Mouse (Mus musculus): ENCODE data around the gene Zmynd11. TPM values are rescaled to one million over a fixed set of nuclear protein-coding genes. Genes with fewer than 3 reads are reported as not detected.

Zmynd11 gene
- polyA plus RNA-seq, 1 experiment from 2014 or later, result 78.1 TPM

GRCm38 (mm10) chr13:9767279-9767678 lies 2.1 kb upstream of the Zmynd11 start:
- DNase-seq (ENCODE audit: low spot score) (no peak), ATAC-seq (no peak)
- TF ChIP-seq EP300 (IDR thresholded peaks at IDR 0.05), result no peak
- no peak for TF ChIP-seq CTCF (IDR thresholded peaks at IDR 0.05)
- H3K36me3 ChIP-seq (ENCODE audit: insufficient read depth, low read length), result no peaks in the 10 kb centered on the region
- H3K9ac ChIP-seq (replicated peaks; ENCODE audit: low read depth), result no peak overlapping the region
- H3K27me3 ChIP-seq (replicated peaks; ENCODE audit: insufficient read depth, low read length), result no peaks in the 10 kb centered on the region
- no peak overlapping the region for H3K27ac ChIP-seq (ENCODE audit: low read length)
- 48% methylated on average over 5 of the region's 5 CpGs for WGBS
- no peaks in the 10 kb centered on the region for H3K9me3 ChIP-seq (ENCODE audit: low read length)
- H3K4me3 ChIP-seq (ENCODE audit: low read depth, low read length), result no peak overlapping the region
- peaks cover 3% of the 10 kb centered on the region; the same call in 1 of the 2 replicates for H3K4me1 ChIP-seq (ENCODE audit: insufficient read depth, low read depth, low read length)
- H3K4me2 ChIP-seq (replicated peaks; ENCODE audit: low read depth, low read length), result no peak overlapping the region

- Histone ChIP-seq H3K4me1 (ENCODE audit: insufficient read depth, low read depth, low read length) (peaks cover 3% of the 10 kb centered on the region; the same call in 1 of the 2 replicates), H3K36me3 (ENCODE audit: insufficient read depth, low read length) (no peaks in the 10 kb centered on the region), H3K27me3 (replicated peaks; ENCODE audit: insufficient read depth, low read length) (no peaks in the 10 kb centered on the region), H3K27ac (ENCODE audit: low read length) (no peak overlapping the region), H3K4me3 (ENCODE audit: low read depth, low read length) (no peak overlapping the region), H3K9ac (replicated peaks; ENCODE audit: low read depth) (no peak overlapping the region), H3K9me3 (ENCODE audit: low read length) (no peaks in the 10 kb centered on the region), H3K4me2 (replicated peaks; ENCODE audit: low read depth, low read length) (no peak overlapping the region)
- no peak for TF ChIP-seq EP300 (IDR thresholded peaks at IDR 0.05)
- TF ChIP-seq CTCF (IDR thresholded peaks at IDR 0.05), result no peak
- 83% methylated on average over 1 of the region's 1 CpGs for WGBS
- DNase-seq (ENCODE audit: low spot score) (no peak), ATAC-seq (no peak)
These were observed 1.4 kb upstream of the Zmynd11 start for GRCm38 (mm10) chr13:9766497-9766896.

GRCm38 (mm10) chr13:9765537-9765851 lies 364 bp upstream of the Zmynd11 start:
- no peak for ATAC-seq
- TF ChIP-seq EP300 (IDR thresholded peaks at IDR 0.05) (no peak), CTCF (IDR thresholded peaks at IDR 0.05) (no peak)
- H3K27ac ChIP-seq (ENCODE audit: low read length), result no peak overlapping the region
- H3K4me3 ChIP-seq (ENCODE audit: low read depth, low read length), result peak overlapping the region; percentile 97
- H3K36me3 ChIP-seq (ENCODE audit: insufficient read depth, low read length), result no peaks in the 10 kb centered on the region
- no peaks in the 10 kb centered on the region for H3K9me3 ChIP-seq (ENCODE audit: low read length)
- WGBS, result 7% methylated on average over 4 of the region's 4 CpGs
- peaks cover 3% of the 10 kb centered on the region; the same call in 1 of the 2 replicates for H3K4me1 ChIP-seq (ENCODE audit: insufficient read depth, low read depth, low read length)
- peak overlapping the region; percentile 76 for H3K4me2 ChIP-seq (replicated peaks; ENCODE audit: low read depth, low read length)
- peak overlapping the region; percentile 99; the same call in 1 of the 2 replicates for H3K9ac ChIP-seq (replicated peaks; ENCODE audit: low read depth)
- peak; percentile 16 for DNase-seq (ENCODE audit: low spot score)
- H3K27me3 ChIP-seq (replicated peaks; ENCODE audit: insufficient read depth, low read length), result no peaks in the 10 kb centered on the region

GRCm38 (mm10) chr13:9763828-9764645 lies 1.1 kb downstream of the Zmynd11 start:
- no peak for TF ChIP-seq EP300 (IDR thresholded peaks at IDR 0.05)
- TF ChIP-seq CTCF (IDR thresholded peaks at IDR 0.05), result no peak; the same call in 1 of the 2 replicates
- WGBS, result under 1% methylated on average over 49 of the region's 111 CpGs

GRCm38 (mm10) chr13:9763100-9763827 lies 1.9 kb downstream of the Zmynd11 start:
- peak overlapping the region; percentile 76 for H3K4me2 ChIP-seq (replicated peaks; ENCODE audit: low read depth, low read length)
- peak; percentile 34 for ATAC-seq
- TF ChIP-seq EP300 (IDR thresholded peaks at IDR 0.05) (no peak), CTCF (IDR thresholded peaks at IDR 0.05) (no peak)
- H3K9ac ChIP-seq (replicated peaks; ENCODE audit: low read depth), result peak overlapping the region; percentile 99
- no peaks in the 10 kb centered on the region for H3K36me3 ChIP-seq (ENCODE audit: insufficient read depth, low read length)
- peak overlapping the region; percentile 97 for H3K4me3 ChIP-seq (ENCODE audit: low read depth, low read length)
- H3K9me3 ChIP-seq (ENCODE audit: low read length), result no peaks in the 10 kb centered on the region
- H3K27me3 ChIP-seq (replicated peaks; ENCODE audit: insufficient read depth, low read length), result no peaks in the 10 kb centered on the region
- DNase-seq (ENCODE audit: low spot score), result peak; percentile 33
- peak overlapping the region; percentile 99 for H3K27ac ChIP-seq (ENCODE audit: low read length)
- WGBS, result 1% methylated on average over 21 of the region's 21 CpGs
- H3K4me1 ChIP-seq (ENCODE audit: insufficient read depth, low read depth, low read length), result peaks cover 11% of the 10 kb centered on the region; the same call in 1 of the 2 replicates

More at GRCm38 (mm10) chr13:9763828-9764645, 1.1 kb downstream of the Zmynd11 start:
- Histone ChIP-seq H3K36me3 (ENCODE audit: insufficient read depth, low read length) (no peaks in the 10 kb centered on the region), H3K9ac (replicated peaks; ENCODE audit: low read depth) (peak overlapping the region; percentile 99), H3K9me3 (ENCODE audit: low read length) (no peaks in the 10 kb centered on the region), H3K27me3 (replicated peaks; ENCODE audit: insufficient read depth, low read length) (no peaks in the 10 kb centered on the region), H3K4me3 (ENCODE audit: low read depth, low read length) (peak overlapping the region; percentile 97), H3K27ac (ENCODE audit: low read length) (peak overlapping the region; percentile 99), H3K4me2 (replicated peaks; ENCODE audit: low read depth, low read length) (peak overlapping the region; percentile 76), H3K4me1 (ENCODE audit: insufficient read depth, low read depth, low read length) (peaks cover 8% of the 10 kb centered on the region; the same call in 1 of the 2 replicates)
- peak; percentile 89 for ATAC-seq
- DNase-seq (ENCODE audit: low spot score), result peak; percentile 85

GRCm38 (mm10) chr13:9760057-9760456 lies 5.1 kb downstream of the Zmynd11 start:
- Histone ChIP-seq H3K27ac (ENCODE audit: low read length) (no peak overlapping the region), H3K4me3 (ENCODE audit: low read depth, low read length) (no peak overlapping the region), H3K27me3 (replicated peaks; ENCODE audit: insufficient read depth, low read length) (no peaks in the 10 kb centered on the region), H3K9ac (replicated peaks; ENCODE audit: low read depth) (no peak overlapping the region), H3K4me1 (ENCODE audit: insufficient read depth, low read depth, low read length) (peaks cover 11% of the 10 kb centered on the region; the same call in 1 of the 2 replicates), H3K36me3 (ENCODE audit: insufficient read depth, low read length) (no peaks in the 10 kb centered on the region), H3K4me2 (replicated peaks; ENCODE audit: low read depth, low read length) (no peak overlapping the region), H3K9me3 (ENCODE audit: low read length) (no peaks in the 10 kb centered on the region)
- DNase-seq (ENCODE audit: low spot score) (peak; percentile 39), ATAC-seq (no peak)
- WGBS, result 84% methylated on average over 6 of the region's 6 CpGs
- no peak for TF ChIP-seq EP300 (IDR thresholded peaks at IDR 0.05)
- no peak for TF ChIP-seq CTCF (IDR thresholded peaks at IDR 0.05)
